Mouse (Mus musculus): ENCODE measurements around the gene Zfp281.

Zfp281 gene

DNA sequence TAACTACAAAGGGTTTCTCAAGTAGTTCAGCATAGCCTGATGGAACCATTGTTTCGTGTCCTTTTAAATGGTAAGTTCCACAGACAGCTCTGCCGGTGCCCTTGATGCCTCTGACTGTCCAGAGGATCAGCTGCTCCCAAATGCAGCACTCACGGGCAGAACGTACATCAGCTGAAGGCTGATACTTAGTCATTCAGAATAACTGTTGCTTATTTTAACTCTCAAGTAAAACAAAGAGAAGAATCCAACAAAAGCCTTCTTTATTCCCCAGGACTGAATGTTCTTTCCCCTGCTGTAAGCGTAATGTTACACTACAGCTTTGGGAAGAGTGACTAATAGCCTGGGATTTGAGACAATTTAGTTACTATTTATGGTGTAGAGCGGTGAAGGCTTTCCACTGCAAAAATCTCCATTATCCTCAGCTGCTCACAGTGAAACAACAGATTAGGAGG is 11.4 kb upstream of the Zfp281 start:
- DNase-seq (ENCODE audit: low spot score), result peak; percentile 49

DNA sequence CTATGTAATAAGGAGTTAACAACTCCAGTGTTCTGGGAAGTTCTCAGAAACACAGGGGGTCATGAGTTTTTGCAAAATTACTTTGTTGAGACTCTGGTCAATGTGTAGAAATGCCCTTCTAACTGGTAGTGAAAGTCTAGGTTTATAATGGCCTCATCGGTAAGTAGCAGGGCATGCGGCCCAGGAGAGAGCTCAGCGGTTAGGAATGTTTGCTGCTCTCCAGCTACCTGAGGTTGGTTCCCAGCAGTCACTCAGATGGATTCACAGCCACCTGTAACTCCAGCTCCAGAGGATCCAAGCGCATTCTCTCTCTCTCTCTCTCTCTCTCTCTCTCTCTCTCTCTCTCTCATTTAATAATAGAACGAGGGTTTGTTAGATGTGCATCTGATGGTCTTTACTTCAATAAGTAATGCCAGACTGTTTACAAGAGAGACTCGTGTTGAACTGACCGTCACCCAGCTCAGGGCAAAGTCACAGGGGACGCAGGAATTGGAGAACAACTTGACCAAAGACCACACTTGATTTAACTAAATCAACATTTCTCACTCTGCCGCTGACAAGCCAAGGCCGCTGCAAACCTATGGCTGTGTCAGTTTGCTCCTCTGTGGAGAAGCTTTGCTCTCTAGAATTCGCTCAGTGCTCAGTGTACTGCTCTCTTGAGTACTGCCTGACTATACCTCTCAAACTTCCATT is 9.8 kb upstream of the Zfp281 start:
- DNase-seq (ENCODE audit: low spot score), result no peak

DNA sequence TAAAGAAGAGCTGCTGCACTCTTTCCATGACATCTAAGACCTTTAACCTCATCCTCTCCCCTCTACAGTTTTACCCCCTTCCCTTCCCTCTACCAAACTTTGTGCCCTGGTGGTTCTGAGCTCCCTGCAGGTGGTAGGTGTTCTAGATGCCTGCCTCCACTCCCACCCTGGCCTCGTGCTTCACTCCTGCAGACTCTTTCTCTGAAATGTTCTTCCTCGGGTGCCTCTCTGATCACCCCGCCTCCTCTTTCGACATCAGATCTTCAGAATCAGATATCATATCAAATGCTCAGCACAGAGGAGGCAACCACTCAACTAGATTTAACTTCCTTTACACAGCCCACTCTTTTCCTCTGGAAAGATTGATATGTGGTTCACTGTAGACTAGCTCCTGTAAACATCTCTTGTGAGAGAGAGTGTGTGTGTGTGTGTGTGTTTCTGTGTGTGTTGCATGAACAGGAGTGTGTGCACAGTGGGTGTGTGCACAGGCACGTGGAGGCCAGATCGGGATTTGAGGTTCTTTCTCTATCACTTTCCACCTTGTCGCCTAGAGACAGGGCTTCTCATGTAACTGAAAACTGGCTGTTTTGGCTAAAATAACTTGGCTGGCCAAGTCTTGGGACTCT is 7.4 kb upstream of the Zfp281 start:
- DNase-seq (ENCODE audit: low spot score), result no peak

DNA sequence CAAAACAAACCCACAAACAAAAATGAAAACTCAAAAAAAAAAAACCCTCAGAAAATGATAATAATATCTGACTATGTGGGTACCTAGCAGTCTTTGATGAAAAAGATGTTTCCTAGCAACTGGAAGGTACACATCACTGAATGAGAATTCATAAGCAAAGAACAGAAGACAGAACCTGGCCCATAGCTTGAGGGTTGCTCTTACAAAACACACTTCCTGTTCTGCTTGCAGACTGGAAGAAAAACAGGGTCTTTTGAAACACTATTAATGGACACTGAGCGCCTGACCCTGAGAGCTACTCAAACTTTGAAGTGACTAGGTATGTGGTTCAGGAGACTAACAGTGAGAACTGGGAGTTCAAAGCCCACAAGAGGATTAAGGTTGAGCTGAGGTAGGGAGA is 6.1 kb upstream of the Zfp281 start:
- DNase-seq (ENCODE audit: low spot score), result no peak

DNA sequence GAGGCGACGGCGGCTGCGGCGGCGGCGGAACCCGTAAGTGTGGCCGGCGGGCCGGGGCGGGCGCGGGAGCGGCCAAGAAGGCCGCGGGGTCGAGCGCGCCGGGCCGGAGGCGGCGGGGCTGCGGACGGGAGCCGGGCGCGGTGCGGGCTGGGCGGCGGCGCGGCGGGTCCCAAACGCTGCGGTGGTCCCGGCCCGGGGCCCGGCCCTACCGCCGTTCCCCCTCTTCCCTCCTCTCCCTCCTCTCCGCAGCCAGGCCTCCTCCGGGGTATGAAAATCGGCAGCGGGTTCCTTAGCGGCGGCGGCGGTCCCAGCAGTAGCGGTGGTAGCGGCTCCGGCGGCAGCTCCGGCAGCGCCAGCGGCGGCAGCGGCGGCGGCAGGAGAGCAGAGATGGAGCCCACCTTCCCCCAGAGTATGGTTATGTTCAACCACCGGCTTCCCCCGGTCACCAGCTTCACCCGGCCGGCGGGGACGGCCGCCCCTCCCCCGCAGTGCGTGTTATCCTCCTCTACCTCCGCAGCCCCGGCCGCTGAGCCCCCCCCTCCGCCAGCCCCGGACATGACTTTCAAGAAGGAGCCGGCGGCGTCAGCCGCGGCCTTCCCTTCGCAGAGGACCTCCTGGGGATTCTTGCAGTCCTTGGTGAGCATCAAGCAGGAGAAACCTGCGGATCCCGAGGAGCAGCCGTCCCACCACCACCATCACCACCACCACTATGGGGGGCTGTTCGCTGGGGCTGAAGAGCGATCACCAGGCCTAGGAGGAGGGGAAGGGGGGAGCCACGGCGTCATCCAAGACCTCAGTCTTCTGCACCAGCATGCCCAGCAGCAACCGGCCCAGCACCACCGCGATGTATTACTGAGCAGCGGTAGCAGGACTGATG is 556 bp downstream of the Zfp281 start:
- no peak for DNase-seq (ENCODE audit: low spot score)

DNA sequence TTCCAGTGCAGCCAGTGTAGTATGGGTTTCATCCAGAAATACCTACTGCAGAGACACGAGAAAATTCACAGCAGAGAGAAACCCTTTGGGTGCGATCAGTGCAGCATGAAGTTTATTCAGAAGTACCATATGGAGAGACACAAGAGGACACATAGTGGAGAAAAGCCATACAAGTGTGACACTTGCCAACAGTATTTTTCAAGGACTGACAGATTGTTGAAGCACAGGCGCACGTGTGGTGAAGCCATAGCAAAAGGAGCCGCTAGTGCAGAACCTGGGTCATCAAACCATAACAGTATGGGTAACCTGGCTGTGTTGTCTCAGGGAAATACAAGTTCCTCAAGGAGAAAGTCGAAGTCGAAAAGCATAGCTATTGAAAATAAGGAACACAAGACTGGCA is 1.4 kb downstream of the Zfp281 start:
- DNase-seq (ENCODE audit: low spot score), result no peak

DNA sequence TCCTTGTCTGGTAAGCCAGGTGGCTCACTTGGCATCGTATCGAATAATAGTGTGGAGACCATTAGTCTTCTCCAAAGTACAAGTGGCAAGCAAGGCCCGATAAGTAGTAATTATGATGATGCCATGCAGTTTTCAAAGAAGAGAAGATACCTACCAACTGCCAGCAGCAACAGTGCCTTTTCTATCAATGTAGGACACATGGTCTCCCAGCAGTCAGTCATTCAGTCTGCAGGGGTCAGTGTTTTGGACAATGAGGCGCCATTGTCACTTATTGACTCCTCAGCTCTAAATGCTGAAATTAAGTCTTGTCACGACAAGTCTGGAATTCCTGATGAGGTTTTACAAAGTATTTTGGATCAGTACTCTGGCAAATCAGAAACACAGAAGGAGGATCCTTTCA is 2.1 kb downstream of the Zfp281 start:
- DNase-seq (ENCODE audit: low spot score), result no peak

DNA sequence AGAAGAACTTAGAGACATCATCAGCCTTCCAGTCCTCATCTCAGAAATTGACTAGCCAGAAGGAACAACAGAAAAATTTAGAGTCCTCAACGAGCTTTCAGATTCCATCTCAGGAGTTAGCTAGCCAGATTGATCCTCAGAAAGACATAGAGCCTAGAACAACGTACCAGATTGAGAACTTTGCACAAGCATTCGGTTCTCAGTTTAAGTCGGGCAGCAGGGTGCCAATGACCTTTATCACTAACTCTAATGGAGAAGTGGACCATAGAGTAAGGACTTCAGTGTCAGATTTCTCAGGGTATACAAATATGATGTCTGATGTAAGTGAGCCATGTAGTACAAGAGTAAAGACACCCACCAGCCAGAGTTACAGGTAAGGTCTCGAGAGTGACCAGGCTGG is 2.9 kb downstream of the Zfp281 start:
- DNase-seq (ENCODE audit: low spot score), result no peak

DNA sequence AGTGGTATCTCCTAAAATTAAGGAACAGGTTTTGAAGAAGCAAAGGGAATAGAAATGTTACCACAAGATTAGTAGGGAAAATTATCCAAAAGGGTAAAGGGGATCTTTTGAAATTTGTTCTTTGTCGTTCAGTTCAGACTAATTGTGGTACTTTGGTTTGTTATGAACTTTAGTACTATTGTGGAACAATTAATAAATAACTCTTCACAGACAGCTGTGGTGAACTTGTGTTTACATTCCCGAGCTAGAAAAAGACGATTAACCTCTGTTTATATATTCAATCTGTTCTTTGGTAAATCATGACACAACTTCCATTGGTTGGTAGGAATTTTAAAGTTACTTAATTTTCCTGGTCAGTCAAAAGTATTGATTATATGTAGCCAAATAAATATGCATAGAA is 8.2 kb downstream of the Zfp281 start:
- no peak for DNase-seq (ENCODE audit: low spot score)

DNA sequence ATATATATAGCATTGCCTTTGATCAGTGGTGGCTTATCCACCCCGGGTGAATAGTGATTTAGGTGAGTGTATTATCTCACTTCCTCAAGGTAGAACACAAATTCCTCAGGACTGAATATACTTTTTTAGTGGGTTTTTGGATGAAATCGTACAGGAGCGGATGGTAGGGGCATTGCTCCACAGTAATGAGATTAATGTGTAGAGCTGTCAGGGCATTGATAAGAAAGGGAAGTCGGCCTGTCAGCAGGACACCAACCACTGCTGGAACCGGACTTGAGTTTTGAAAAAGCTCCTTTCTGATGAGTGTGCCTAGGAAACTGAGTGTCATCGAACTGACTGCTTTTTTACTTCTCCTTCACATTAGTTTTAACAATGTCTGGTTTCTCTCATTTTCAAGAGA is 10.9 kb downstream of the Zfp281 start:
- DNase-seq (ENCODE audit: low spot score), result no peak

DNA sequence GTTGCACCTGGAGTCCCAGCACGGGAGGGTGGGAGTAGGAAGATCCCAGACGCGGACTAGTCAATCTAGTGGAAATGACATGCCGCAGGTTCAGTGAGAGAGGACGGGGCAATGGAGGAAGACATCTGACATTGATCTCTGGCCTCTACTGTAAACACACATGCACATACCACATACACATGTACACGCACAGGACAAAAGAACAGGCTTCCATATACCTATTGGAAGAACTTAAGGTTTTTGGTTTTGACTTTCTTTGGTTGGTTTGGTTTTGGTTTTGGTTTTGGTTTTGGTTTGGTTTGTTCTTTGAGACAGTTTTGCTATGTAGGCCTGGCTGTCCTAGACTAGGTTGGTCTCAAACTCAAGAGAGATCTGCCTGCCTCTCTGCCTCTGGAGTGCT is 12.2 kb downstream of the Zfp281 start:
- no peak for DNase-seq (ENCODE audit: low spot score)

DNA sequence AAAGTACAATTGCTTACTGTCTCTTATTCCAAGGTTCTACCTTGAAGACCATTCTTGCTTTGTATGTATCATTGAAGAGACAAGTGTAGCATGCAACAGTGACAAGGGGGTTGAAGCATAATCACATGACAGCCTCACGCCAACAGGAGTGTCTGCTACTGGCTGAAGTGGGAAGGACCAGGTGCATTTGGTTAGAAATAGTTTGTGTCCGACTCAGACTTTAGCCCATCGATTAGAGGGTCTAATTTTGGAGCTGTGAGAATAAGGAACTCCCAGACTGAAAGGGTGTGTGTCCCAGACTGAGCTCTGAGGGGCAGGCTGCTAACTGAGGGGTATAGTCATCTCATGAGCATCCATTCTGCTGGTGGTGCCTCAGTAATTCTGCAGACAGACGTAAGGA is 13.0 kb downstream of the Zfp281 start:
- DNase-seq (ENCODE audit: low spot score), result no peak

DNA sequence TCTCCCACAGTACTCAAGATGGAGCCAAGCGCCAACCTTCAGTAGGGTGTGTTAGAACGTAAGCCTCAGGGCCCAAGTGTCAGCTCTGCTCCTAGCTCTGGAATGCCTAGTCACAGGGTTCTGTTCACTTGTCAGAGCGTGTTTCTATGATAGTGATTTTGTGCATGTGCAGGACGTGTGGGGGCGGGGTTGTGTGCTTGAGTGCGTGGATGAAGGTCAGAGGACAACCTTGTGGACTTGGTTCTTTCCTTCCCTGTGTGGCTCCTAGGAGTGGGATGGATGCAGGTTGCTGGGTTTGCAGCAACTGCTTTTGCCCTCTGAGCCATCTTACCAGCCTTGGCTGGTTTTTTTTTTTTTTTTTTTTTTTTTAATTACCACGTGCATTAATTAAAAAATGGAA is 13.5 kb downstream of the Zfp281 start:
- no peak for DNase-seq (ENCODE audit: low spot score)

DNA sequence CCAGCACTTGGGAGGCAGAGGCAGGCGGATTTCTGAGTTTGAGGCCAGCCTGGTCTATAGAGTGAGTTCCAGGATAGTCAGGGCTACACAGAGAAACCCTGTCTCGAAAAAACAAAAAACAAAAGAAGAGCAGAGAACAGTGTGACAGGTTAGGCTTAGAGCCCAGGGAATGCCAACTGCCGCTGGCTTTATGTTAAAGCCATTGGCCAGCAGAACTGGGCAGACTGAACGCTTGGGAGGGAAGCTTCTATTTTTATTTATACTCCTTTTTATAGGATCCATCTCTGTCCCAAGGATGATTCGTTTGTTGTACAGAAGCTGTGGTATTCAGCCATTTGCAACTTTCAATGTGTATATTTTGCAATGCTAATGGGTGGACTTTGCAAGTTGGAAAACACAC is 14.0 kb downstream of the Zfp281 start:
- DNase-seq (ENCODE audit: low spot score), result no peak

DNA sequence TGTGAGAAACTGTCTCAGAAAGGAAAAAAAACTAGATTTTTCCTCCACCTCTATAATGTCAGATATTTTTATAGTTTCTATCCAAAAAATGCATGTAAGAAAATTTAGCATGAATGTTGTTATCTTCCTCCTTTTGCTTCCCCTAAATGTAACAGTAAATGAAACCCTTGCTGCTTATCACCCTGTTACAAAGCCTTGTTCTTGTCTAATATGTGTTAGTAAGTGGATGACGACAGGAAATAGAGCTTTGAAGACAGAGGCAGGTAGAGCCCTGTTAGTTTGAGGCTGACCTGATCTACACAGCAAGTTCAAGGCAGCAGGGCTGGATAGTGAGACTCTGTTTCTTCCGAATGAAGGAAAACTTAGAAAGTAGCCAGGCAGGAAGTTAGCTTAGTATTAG is 14.5 kb downstream of the Zfp281 start:
- no peak for DNase-seq (ENCODE audit: low spot score)

DNA sequence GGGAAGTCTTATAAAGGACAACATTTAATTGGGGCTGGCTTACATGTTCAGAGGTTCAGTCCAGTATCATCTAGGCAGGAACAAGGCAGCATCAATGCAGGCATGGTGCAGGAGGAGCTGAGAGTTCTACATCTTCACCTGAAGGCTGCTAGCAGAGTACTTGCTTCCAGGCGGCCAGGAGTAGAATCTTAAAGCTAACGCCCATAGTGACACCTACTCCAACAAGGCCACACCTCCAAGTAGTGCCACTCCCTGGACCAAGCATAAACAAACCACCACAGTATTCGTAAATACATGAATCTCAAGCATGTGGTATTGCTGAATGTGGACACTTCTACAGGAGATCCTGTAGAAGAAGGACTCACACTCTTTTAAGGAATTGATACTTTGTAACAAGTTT is 18.0 kb downstream of the Zfp281 start:
- no peak for DNase-seq (ENCODE audit: low spot score)

DNA sequence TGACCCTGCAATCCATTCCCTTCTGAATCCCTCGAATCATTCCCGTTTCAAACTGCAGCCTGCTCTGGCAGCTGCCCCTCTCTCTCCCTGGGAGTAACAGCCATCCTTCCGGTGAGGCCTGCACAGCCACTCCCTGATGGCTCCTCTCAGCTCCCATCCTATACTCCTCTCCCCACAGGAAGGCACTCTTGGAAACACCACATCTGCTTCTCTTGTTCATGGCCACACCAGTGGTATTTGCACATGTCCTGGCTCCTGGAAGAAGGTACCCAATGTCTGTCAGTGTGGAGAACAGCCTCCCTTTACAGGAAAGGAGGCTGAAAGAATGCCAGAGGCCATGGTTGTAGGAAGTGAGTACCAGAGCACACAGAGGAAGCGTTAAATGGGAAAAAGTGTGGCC is 19.8 kb downstream of the Zfp281 start:
- no peak for DNase-seq (ENCODE audit: low spot score)

DNA sequence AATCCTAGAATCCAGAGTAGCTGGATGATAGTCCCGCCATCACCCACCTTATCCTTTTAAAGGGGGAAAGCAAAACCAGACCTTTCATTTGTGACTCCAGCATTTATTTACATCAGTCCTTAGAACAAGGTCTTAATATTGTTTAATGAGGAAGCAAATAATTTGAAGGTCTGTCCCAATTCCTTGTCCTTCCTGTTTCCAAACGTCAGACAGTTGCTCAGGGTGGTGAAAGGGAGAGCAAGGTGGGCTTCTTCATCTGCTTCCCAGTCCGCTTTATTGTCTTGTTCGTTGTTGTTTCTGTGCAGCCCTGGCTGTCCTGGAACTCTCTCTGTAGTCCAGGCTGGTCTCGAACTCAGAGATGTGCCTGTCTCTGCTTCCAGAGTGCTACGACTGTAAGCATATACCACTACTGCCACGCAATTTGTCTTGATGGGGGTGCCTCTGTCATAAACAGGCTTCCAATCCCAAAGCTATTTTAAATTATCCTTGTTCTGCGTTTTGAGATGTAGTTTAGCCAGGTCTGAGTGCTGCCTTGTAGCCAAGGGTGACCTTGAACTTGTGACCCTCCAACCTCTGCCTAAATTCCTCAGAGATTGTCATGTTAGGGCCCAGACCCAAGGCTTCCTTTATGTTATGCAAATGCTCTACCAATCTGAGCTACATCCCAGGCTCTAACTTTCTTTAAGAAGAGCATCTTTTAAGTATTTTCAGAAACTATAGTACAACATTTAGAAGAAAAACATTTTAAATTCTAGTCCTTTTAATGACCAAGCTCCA is 21.3 kb downstream of the Zfp281 start:
- no peak for DNase-seq (ENCODE audit: low spot score)

DNA sequence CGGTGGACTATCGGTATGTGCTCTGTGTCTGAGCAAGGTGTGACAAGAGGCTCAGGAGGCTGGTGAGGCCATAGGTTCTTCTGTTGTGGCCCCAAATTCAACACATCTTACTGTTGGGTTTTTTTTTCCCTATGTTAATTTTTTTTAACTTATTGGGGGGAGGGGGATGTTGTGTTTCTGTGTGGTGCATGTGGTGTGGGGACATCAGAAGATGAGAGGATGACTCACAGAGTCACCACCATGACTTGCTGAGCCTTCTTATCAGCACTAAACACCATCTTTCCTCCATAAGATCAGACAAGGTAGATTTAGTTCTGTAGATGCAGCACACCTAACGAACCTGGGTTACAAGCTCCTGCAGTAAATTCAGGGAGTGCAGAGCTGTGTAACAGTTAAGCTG is 27.4 kb downstream of the Zfp281 start:
- no peak for DNase-seq (ENCODE audit: low spot score)

DNA sequence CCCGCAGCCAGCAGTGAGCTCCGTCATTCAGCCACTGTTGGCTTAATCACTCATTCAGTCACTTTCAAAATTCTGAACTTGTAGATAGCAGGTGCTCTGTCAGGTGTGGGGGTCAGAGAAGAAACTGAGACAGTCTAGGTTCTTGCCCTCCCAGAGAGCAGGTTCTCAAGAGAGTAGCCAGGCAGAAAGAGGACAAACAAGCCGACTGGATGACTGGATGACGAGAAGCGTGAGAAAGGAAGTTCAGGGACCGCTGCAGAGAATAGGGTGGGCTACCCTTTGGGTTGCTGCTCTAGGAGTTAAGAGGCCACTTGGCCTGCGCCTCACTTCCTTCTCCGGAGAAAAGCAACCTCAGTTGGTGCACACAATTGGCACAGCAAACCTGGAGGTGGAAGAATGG is 28.8 kb downstream of the Zfp281 start:
- DNase-seq (ENCODE audit: low spot score), result no peak

DNA sequence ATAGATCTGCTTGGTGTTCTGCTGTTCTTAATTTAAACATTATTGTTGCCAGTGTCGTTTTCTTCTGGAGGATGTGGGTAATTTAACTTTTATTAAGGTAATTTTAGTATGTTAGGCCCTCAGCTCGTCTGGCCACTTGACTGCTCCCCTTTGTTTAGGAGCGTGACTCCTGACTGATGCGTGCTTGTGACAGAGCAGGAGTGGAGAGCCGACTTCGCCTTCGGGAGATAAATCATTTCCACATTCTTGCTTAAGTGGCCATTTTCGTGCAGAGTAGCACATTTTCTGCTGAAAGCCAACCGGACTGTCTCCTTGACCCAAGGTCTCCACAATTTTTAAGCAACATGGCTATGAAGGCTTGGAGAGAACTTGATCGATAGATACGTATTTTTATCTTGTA is 29.7 kb downstream of the Zfp281 start:
- no peak for DNase-seq (ENCODE audit: low spot score)

DNA sequence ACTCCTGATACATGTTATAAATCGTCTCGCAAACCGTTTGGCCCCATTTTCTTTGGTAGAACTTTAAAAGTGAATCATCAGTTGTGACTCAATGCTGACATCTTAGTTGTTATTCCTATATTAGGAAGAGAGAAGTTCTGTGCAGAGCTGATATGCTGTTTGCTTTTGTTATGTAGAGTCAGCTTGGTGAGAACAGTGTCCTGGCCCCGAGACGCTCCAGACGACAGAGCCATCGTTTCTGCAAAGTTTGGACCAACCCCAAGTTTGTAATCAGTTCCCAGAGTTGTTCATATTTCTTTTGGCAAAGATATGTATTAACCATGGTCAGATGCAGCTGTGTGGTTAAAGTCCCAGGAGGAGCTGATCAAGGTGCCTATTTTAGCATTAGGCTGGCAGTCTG is 31.9 kb downstream of the Zfp281 start:
- no peak for DNase-seq (ENCODE audit: low spot score)
